Mouse (Mus musculus): Measurements from ENCODE around the gene Rbp7.

Rbp7 gene

GRCm38 (mm10) chr4:149407461-149407860 is 47.3 kb downstream of the Rbp7 start:
- DNase-seq (ENCODE audit: low spot score in 2 of 2) = no peak

- DNase-seq (ENCODE audit: low spot score in 2 of 2) = peak; percentile 50 to 54
Observed at GRCm38 (mm10) chr4:149405713-149406443, 48.9 kb downstream of the Rbp7 start.

GRCm38 (mm10) chr4:149404640-149405465 is 49.9 kb downstream of the Rbp7 start:
- no peak for DNase-seq (ENCODE audit: low spot score in 2 of 2)

GRCm38 (mm10) chr4:149403037-149403436 is 51.7 kb downstream of the Rbp7 start:
- DNase-seq (ENCODE audit: low spot score in 2 of 2) = no peak

- DNase-seq (ENCODE audit: low spot score in 2 of 2) = peak in 1 of 2 experiments; percentile 47
Observed at GRCm38 (mm10) chr4:149401591-149401982, 53.2 kb downstream of the Rbp7 start.

GRCm38 (mm10) chr4:149400878-149401590 is 53.7 kb downstream of the Rbp7 start:
- no peak for DNase-seq (ENCODE audit: low spot score in 2 of 2)

Measured in urinary bladder, postnatal 36 days (tissue).